In the genomic region with DNA sequence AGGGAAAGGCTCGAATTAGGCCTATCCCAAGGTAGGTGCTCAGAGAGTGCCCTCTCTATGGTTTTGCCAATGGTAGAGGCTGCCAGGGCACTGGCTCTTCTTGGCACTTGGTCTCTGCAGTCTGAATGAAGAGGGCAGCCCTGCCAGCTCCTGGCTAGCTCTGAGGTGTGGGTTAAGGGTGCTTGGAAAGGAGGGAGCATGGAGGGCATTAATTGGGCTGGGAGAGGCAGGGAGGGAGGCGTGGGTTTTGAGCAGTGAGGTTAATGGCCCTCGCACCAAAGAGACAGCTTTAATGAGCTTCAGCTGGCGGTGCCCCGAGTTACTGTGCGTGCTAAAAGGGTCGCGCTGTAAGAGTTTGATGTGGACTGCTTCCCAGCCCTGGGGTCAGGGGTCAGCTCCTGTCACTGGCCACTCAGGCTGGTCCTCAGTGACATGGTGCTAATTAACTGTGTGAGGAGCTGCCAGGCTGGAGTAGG, we compare ENCODE assay signal across 9 mouse cellular contexts. TPM values are rescaled to one million over a fixed set of nuclear protein-coding genes. Genes with fewer than 3 reads are reported as not detected.
A peak's percentile ranks its signal among the peaks of the same experiment; 100 is the strongest.
DNase-seq lines count a peak whose midpoint lies in the region; ATAC-seq lines count a peak whose summit lies in the region.
"Had no signal": no experiment of that assay in that cellular context is flagged by ENCODE, and none has a peak within 500 bp of the region (broad histone marks: within the 10 kb centered on the region; RNA-seq: fewer than 3 reads in every experiment).

No protein-coding gene starts in this region.

- H3K27me3 ChIP-seq in kidney, embryonic 15.5 days: peaks cover 7% of the 10 kb centered on the region; the same call in 1 of the 2 replicates
- peaks cover 24% of the 10 kb centered on the region for H3K27me3 ChIP-seq in forebrain, embryonic 10.5 days (ENCODE audit: poor library complexity, severe bottlenecking)

- peak; percentile 66 for ATAC-seq in kidney, embryonic 15.5 days (replicated peaks; ENCODE audit: low FRiP score)
- ATAC-seq: liver, postnatal 0 days had no signal

- no peaks in the 10 kb centered on the region for H3K9me3 ChIP-seq in kidney, embryonic 15.5 days (replicated peaks)
- no peaks in the 10 kb centered on the region for H3K9me3 ChIP-seq in forebrain, embryonic 10.5 days

- DNase-seq in kidney, postnatal 25 days: no peak
- peak; percentile 85 for DNase-seq in embryo, embryonic 10 days (ENCODE audit: low spot score)
- DNase-seq in forebrain, embryonic 10.5 days (ENCODE audit: extremely low spot score, low spot score): peak; percentile 41
- DNase-seq in layer of hippocampus, postnatal 36 days: peak; percentile 63 to 72
- no peak for DNase-seq in MN1 (ENCODE audit: low spot score)
- DNase-seq in heart, postnatal 14 days: no peak
- DNase-seq: kidney, adult 9 months; liver, postnatal 0 days had no signal

- H3K9ac ChIP-seq in kidney, embryonic 15.5 days: no peak overlapping the region
- H3K9ac ChIP-seq: liver, postnatal 0 days had no signal

- peaks cover 43% of the 10 kb centered on the region for H3K4me1 ChIP-seq in kidney, embryonic 15.5 days
- H3K4me1 ChIP-seq in forebrain, embryonic 10.5 days: peaks cover 97% of the 10 kb centered on the region

- peaks cover 25% of the 10 kb centered on the region for H3K36me3 ChIP-seq in kidney, embryonic 15.5 days
- peaks cover 8% of the 10 kb centered on the region for H3K36me3 ChIP-seq in forebrain, embryonic 10.5 days (replicated peaks)

- intact Hi-C loops in heart, postnatal 14 days (cut with DNase I): no loop called here

- H3K27ac ChIP-seq in kidney, embryonic 15.5 days: no peak overlapping the region
- peak overlapping the region; percentile 66 for H3K27ac ChIP-seq in forebrain, embryonic 10.5 days

- no peak overlapping the region for H3K4me2 ChIP-seq in kidney, embryonic 15.5 days

- no peak overlapping the region for H3K4me3 ChIP-seq in kidney, embryonic 15.5 days (replicated peaks)
- H3K4me3 ChIP-seq in forebrain, embryonic 10.5 days: no peak overlapping the region

- 24% methylated on average over 8 of the region's 8 CpGs for WGBS in kidney, embryonic 15.5 days
- 11% methylated on average over 8 of the region's 8 CpGs for WGBS in forebrain, embryonic 10.5 days

RNA-seq across cellular contexts. Expression of gene Dmap1, which starts 30.4 kb away (rescaled TPM):
- polyA plus RNA-seq in kidney, embryonic 15.5 days (2015; fragmentation: Nextera tagmentation; extraction: Ambion mirVana): 55.4 and 64.1 TPM in 2 replicates
- 72.3 and 76.1 TPM in 2 replicates for polyA plus RNA-seq in forebrain, embryonic 10.5 days (2016; fragmentation: Nextera tagmentation; extraction: Ambion mirVana)
- 10 to 100 TPM; 35.0 to 36.8 TPM for total RNA-seq in layer of hippocampus, postnatal 36 days (2021)
- total RNA-seq in heart, postnatal 14 days (2021): 10 to 100 TPM; 16.6 to 19.2 TPM

Comparison
In these comparisons a context has a peak if more than half of its experiments do, and no peak if none do; other contexts are left out.
1. DNase-seq: peak in embryo, embryonic 10 days (single experiment), forebrain, embryonic 10.5 days (single experiment) and layer of hippocampus, postnatal 36 days (2 of 2); none in kidney, postnatal 25 days (0 of 2), MN1 (single experiment) and heart, postnatal 14 days (0 of 2).